Mouse (Mus musculus): Measurements from ENCODE around the gene Cacnb4.

DNA sequence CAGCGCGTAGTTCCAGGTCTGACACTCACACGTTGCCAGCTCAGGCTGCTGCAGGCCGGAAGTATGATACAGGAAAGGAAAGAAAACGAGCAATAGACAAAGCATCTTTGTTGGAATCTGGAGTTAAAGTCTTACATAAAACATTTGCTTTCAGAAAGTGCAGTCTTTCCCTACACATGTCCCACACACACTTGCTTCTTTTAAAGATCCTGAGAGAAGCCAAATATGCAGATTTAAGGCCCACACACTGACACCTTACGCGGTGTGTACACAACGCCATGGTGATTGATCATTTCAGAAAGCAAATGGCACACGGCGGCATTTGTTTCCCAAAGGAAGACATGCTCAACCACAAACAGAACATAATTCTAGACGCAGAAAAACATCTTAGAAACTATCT, 129.3 kb downstream of the Cacnb4 start:
- TF ChIP-seq POLR2A (IDR thresholded peaks at IDR 0.05; ENCODE audit: insufficient read depth, low read length) (no peak), CTCF (IDR thresholded peaks at IDR 0.05; ENCODE audit: low read depth, low read length) (no peak)

Data from ES-Bruce4 (cell line).